Mouse (Mus musculus) heart, embryonic 14.5 days (tissue): ENCODE results near the gene Lrrc72. TPM values are rescaled to one million over a fixed set of nuclear protein-coding genes. Genes with fewer than 3 reads are reported as not detected.

Source experiments
- ATAC-seq: fragments of 200-750 bp; cut with Nextera tagmentation; 2 replicates; pipeline ENCODE4 v1.8.0; 2017; ENCODE audit warnings: low read depth, moderate TSS enrichment; ENCODE audit not compliant: insufficient number of reproducible peaks, insufficient read depth, low FRiP score
- H3K27ac ChIP-seq, 2 experiments: fragments of 200-500 bp in 1 of 2; fragments of 300-500 bp in 1 of 2; sonication (generic) in 1 of 2; replicated peaks in 1 of 2; 2 replicates each; pipeline ENCODE4 v1.5.1; 2012 to 2014; ENCODE audit warnings: low read depth in 2 of 2, low read length in 2 of 2, control low read depth in 1 of 2, mild to moderate bottlenecking in 1 of 2, mixed read lengths in 1 of 2; ENCODE audit not compliant: control insufficient read depth in 1 of 2, insufficient read depth in 1 of 2
- H3K27me3 ChIP-seq: fragments of 300-500 bp; sonication (generic); 2 replicates; pipeline ENCODE4 v1.6.1; 2014; ENCODE audit warnings: mild to moderate bottlenecking, low read length, control low read depth; ENCODE audit not compliant: control insufficient read depth, insufficient read depth
- H3K36me3 ChIP-seq: fragments of 300-500 bp; sonication (generic); 2 replicates; pipeline ENCODE4 v1.6.1; 2014; ENCODE audit warnings: mild to moderate bottlenecking, control low read depth, low read length, mixed read lengths; ENCODE audit not compliant: control insufficient read depth, insufficient read depth
- H3K4me1 ChIP-seq, 2 experiments: fragments of 200-500 bp in 1 of 2; fragments of 300-500 bp in 1 of 2; sonication (generic) in 1 of 2; 2 replicates each; pipeline ENCODE4 v1.6.1; 2012 to 2014; ENCODE audit warnings: low read length in 2 of 2, control low read depth in 1 of 2, mixed read lengths in 1 of 2; ENCODE audit not compliant: control insufficient read depth in 2 of 2, insufficient read depth in 2 of 2
- H3K4me2 ChIP-seq: fragments of 300-500 bp; sonication (generic); 2 replicates; pipeline ENCODE4 v1.6.1; 2014; ENCODE audit warnings: mild to moderate bottlenecking, low read length
- H3K4me3 ChIP-seq, 2 experiments: fragments of 200-500 bp in 1 of 2; fragments of 300-500 bp in 1 of 2; sonication (generic) in 1 of 2; 2 replicates each; pipeline ENCODE4 v1.5.1; 2012 to 2014; ENCODE audit warnings: low read length in 2 of 2, mild to moderate bottlenecking in 2 of 2, control low read depth in 1 of 2, low read depth in 1 of 2, moderate library complexity in 1 of 2; ENCODE audit not compliant: control insufficient read depth in 1 of 2, insufficient read depth in 1 of 2
- H3K9ac ChIP-seq: fragments of 300-500 bp; sonication (generic); 2 replicates; pipeline ENCODE4 v1.6.1; 2014; ENCODE audit warnings: mild to moderate bottlenecking, low read length
- H3K9me3 ChIP-seq: fragments of 300-500 bp; sonication (generic); 2 replicates; pipeline ENCODE4 v1.6.1; 2016; ENCODE audit warnings: low read length, control low read depth; ENCODE audit not compliant: control insufficient read depth
- WGBS: fragments of 180-500 bp; shearing (Covaris S2); extraction: QIAGEN DNeasy Blood & Tissue Kit; methylation state at CpG from one replicate; pipeline ENCODE4 v1.1.7; 2014; 5-methylcytosine and 5-hydroxymethylcytosine counted together
- polyA plus RNA-seq: library from polyadenylated mRNA; unstranded; fragments of >200 nt; fragmentation: Nextera tagmentation; extraction: Ambion mirVana; gene quantifications from 2 replicates; pipeline ENCODE4 v1.2.1, GENCODE M21; 2014

Lrrc72 gene
- polyA plus RNA-seq, 1 experiment from 2014 or later: not detected

- Histone ChIP-seq H3K4me3 (no peak overlapping the region), H3K36me3 (no peaks in the 10 kb centered on the region), H3K27me3 (no peaks in the 10 kb centered on the region), H3K27ac (no peak overlapping the region), H3K4me1 (no peaks in the 10 kb centered on the region), H3K9ac (no peak overlapping the region), H3K9me3 (no peaks in the 10 kb centered on the region), H3K4me2 (no peak overlapping the region)
- WGBS: 35% methylated on average over 5 of the region's 5 CpGs
- ATAC-seq: no peak
Observed at GRCm38 (mm10) chr12:36255413-36255812, 2.2 kb upstream of the Lrrc72 start.

GRCm38 (mm10) chr12:36241171-36241570, 12.0 kb downstream of the Lrrc72 start:
- Histone ChIP-seq H3K4me1 (no peaks in the 10 kb centered on the region), H3K27me3 (no peaks in the 10 kb centered on the region), H3K9me3 (no peaks in the 10 kb centered on the region), H3K36me3 (no peaks in the 10 kb centered on the region), H3K4me3 (no peak overlapping the region), H3K27ac (no peak overlapping the region), H3K9ac (no peak overlapping the region), H3K4me2 (no peak overlapping the region)
- ATAC-seq: no peak
- 62% methylated on average over 3 of the region's 3 CpGs for WGBS

GRCm38 (mm10) chr12:36231386-36231785, 21.8 kb downstream of the Lrrc72 start:
- ATAC-seq: no peak
- H3K27me3 ChIP-seq: no peaks in the 10 kb centered on the region
- no peak overlapping the region for H3K9ac ChIP-seq
- H3K4me3 ChIP-seq: no peak overlapping the region
- no peak overlapping the region for H3K27ac ChIP-seq
- 66% methylated on average over 2 of the region's 2 CpGs for WGBS
- no peaks in the 10 kb centered on the region for H3K4me1 ChIP-seq
- H3K4me2 ChIP-seq: no peak overlapping the region
- no peaks in the 10 kb centered on the region for H3K36me3 ChIP-seq
- no peaks in the 10 kb centered on the region for H3K9me3 ChIP-seq

- H3K4me3 ChIP-seq: no peak overlapping the region
- no peaks in the 10 kb centered on the region for H3K27me3 ChIP-seq
- H3K9me3 ChIP-seq: no peaks in the 10 kb centered on the region
- H3K4me2 ChIP-seq: no peak overlapping the region
- WGBS: 21% methylated on average over 4 of the region's 4 CpGs
- no peaks in the 10 kb centered on the region for H3K36me3 ChIP-seq
- H3K4me1 ChIP-seq: peaks cover 3 to 5% of the 10 kb centered on the region in 2 experiments; a peak in 2 of 4 replicates
- no peak overlapping the region for H3K27ac ChIP-seq
- no peak for ATAC-seq
- no peak overlapping the region for H3K9ac ChIP-seq
Observed at GRCm38 (mm10) chr12:36224392-36224791, 28.8 kb downstream of the Lrrc72 start.

- Histone ChIP-seq H3K4me3 (no peak overlapping the region), H3K9ac (no peak overlapping the region), H3K9me3 (no peaks in the 10 kb centered on the region), H3K36me3 (no peaks in the 10 kb centered on the region), H3K27me3 (no peaks in the 10 kb centered on the region), H3K4me1 (0 out of 4 replicates have a peak, but pooled peaks cover 0 to 2% of the 10 kb centered on the region in 2 experiments), H3K27ac (no peak overlapping the region), H3K4me2 (peak overlapping the region; percentile 25; the same call in 1 of the 2 replicates)
- no peak for ATAC-seq
- 77% methylated on average over 10 of the region's 10 CpGs for WGBS
Observed at GRCm38 (mm10) chr12:36216905-36217304, 36.3 kb downstream of the Lrrc72 start.

GRCm38 (mm10) chr12:36216230-36216629, 37.0 kb downstream of the Lrrc72 start:
- Histone ChIP-seq H3K36me3 (no peaks in the 10 kb centered on the region), H3K9ac (no peak overlapping the region), H3K4me3 (no peak overlapping the region), H3K27ac (no peak overlapping the region), H3K4me2 (peak overlapping the region; percentile 25; the same call in 1 of the 2 replicates), H3K9me3 (no peaks in the 10 kb centered on the region), H3K27me3 (no peaks in the 10 kb centered on the region), H3K4me1 (0 out of 4 replicates have a peak, but pooled peaks cover 0 to 2% of the 10 kb centered on the region in 2 experiments)
- 48% methylated on average over 4 of the region's 4 CpGs for WGBS
- ATAC-seq: no peak

- Histone ChIP-seq H3K27ac (no peak overlapping the region), H3K4me3 (no peak overlapping the region), H3K4me2 (no peak overlapping the region), H3K9me3 (no peaks in the 10 kb centered on the region), H3K9ac (no peak overlapping the region), H3K4me1 (0 out of 4 replicates have a peak, but pooled peaks cover 0 to 2% of the 10 kb centered on the region in 2 experiments), H3K27me3 (no peaks in the 10 kb centered on the region), H3K36me3 (no peaks in the 10 kb centered on the region)
- 0% methylated on average over 1 of the region's 1 CpGs for whole genome bisulfite sequencing
- no peak for ATAC-seq
Observed at GRCm38 (mm10) chr12:36215149-36215480, 38.1 kb downstream of the Lrrc72 start.

GRCm38 (mm10) chr12:36214389-36215148, 38.6 kb downstream of the Lrrc72 start:
- no peak overlapping the region for H3K27ac ChIP-seq
- no peaks in the 10 kb centered on the region for H3K27me3 ChIP-seq
- ATAC-seq: no peak
- H3K4me1 ChIP-seq: 0 out of 4 replicates have a peak, but pooled peaks cover 0 to 2% of the 10 kb centered on the region in 2 experiments
- no peak overlapping the region for H3K4me2 ChIP-seq
- no peaks in the 10 kb centered on the region for H3K9me3 ChIP-seq
- WGBS: 41% methylated on average over 8 of the region's 8 CpGs
- no peak overlapping the region for H3K4me3 ChIP-seq
- H3K36me3 ChIP-seq: no peaks in the 10 kb centered on the region
- no peak overlapping the region for H3K9ac ChIP-seq
